Mouse (Mus musculus): Measurements from ENCODE around the gene Igfbp4.

The Igfbp4 gene

DNA sequence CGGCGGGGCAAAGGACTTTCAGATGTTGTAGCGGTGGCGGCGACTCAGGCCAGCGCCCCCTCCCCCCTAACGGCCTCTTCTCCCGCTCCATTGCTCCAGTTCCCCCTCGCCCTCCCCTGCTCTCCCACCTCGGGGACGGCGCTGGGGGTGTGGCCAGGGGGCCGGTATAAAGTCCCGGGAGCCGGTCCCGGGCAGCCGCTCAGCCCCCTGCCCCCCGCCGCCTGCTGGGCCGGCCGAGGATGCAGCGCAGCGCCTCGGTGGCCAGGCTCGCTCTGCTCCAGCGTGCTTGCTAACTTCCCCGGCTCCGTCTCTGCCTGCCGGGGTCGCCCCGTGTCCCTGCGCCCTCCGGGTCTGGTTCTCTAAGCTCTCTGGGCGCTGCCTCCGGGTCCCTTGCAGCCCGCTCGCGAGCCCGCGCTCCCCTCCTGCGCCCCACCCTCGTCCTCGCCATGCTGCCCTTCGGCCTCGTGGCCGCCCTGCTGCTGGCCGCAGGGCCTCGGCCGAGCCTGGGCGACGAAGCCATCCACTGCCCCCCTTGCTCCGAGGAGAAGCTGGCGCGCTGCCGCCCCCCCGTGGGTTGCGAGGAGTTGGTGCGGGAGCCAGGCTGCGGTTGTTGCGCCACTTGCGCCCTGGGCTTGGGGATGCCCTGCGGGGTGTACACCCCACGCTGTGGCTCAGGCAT lies at the start of gene Igfbp4:
Gene Igfbp4, plus strand, starts transcription at position 194 of the 679 bp plus-strand sequence.
- DNase-seq: peak; percentile 47 to 50

DNA sequence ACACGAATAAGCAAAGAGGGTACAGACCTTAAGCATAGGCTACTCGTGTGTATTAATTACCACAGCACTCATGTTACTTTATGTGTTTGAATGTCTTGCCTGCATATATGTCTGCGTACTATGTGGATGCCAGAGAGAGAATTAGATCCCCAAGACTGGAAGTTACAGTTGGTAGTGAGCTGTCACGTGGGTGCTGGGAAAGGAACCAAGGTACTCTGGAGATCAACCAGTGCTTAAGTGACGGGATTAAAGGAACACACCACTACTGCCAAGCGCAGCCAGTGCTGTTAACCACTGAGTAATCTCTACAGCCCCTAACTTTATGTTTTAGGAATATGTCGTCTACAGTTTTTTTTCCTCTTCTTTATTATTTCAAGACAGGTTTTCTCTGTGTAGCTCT lies 45.1 kb upstream of the Igfbp4 start:
- DNase-seq: no peak

DNA sequence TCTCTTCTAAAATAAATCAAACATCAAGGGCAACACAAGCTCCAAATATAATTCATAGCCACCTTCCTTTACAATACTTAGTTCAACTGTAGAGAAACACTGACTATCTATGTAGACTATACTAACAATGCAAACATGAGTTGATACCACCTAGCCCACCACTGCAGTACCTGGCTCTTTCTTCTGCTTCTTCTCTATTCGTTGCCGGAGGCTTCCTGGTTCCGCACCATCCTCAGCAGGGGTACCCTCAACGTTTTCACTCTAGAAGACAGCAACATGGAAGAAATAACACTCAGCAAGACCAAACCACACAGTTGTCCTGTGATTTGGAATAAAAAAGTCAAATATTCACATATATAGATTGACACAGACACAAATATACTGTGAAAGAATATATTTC lies 43.4 kb upstream of the Igfbp4 start:
- DNase-seq: no peak

DNA sequence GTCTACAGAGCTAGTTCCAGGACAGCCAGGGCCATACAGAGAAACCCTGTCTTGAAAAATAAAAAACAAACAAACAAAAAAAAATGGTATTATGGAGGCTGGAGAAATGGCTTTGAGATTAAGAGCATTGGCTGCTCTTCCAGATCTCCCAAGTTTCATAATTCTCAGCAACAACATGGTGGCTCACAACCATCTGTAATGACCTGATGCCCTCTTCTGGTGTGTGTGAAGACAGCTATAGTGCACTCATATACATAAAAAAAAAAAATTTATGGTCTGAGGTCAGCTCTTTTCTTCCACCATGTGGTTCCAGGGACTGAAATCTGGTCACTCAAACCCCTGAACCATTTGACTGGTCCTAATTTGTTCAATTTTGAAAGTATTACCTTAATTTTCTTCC lies 42.3 kb upstream of the Igfbp4 start:
- no peak for DNase-seq

DNA sequence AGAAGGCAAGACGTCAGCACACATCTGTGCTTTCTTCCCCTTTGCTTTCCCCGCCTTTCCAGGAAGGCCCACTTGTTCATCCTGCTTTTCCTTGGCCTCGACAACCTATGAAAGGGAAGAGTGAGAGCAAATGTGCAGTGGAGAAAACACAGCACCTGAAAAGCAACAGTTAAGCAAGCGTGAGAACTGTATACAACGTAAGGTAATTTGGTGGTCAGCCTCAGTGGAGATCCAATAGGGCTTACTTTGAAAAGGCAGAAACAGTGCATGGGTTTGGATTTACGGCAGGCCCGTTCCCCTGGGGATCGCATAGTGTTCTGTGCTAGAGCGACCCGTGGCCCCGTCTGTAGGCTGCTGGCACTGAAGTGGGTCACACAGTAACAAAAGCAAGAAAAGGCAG lies 41.8 kb upstream of the Igfbp4 start:
- no peak for DNase-seq

DNA sequence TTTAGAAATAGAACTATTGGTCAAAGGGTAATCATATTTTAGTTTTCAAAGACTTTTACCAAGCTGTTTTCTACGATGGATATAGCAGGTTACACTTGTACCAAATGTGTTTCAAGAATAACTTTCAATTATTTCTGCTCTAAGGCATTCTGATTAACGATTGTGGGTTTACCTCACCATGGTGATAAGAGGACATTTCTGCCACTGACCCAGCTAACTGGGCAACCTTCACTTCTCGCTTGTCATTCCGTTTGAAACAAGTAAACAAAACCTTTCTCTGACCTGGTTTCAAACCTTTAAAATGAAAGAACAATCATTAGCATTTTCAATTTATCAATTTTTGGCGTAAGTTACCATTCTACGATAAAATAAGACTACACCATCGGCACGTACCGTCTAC lies 34.3 kb upstream of the Igfbp4 start:
- DNase-seq: no peak

DNA sequence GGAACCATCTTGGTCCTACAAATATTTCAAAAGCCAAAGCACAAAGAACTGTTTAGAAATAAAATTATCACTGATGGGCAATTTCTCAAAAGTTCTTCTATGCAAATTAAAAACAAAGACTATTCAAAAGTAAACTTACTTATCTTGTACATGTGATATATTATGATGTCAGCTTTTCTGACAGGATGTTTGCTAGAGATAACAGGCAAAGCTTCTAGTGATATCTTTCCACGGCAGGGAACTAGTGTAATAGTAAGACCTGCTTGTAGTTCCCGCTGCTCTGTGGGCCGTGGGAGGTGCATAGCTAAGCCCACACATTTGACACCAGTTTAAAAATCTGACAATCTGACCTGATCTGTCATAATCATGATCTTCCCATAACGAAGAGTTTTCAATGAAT lies 30.9 kb upstream of the Igfbp4 start:
- no peak for DNase-seq

DNA sequence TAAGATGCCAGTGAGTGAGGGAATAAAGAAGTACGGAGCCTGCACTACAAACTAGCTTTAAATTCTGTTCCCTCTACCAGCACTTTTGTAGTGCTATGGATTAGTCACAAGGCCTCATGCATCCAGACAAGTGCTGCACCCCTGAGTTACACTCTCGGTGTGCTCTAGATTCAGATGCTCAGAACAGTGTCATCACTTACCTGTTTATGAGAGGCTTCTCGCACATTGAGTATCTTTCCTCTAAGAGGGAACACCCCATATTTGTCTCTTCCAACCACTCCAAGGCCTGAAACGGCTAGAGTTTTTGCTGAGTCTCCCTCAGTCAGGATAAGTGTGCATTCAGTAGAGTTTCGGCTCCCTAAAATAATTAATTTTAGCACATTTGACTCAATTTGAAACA lies 30.3 kb upstream of the Igfbp4 start:
- DNase-seq: no peak

DNA sequence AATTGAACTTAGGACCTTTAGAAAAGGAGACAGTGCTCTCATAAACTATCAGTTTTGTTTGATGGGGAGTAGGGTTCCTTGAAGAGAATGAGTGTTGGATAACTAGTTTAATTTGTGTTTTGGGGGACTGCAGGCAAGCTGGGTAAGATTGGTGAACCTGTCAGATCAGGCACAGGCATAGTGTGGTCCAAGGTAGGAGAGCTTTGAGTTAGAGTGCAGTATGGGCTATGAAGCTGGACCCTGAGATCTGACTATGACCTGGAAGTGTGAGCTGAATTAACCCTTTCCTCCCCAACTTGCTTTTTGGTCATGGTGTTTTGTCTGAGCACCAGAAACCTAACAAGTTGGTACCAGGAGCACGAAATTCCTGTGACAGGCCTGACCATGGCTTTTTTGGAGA lies 27.2 kb upstream of the Igfbp4 start:
- DNase-seq: no peak

DNA sequence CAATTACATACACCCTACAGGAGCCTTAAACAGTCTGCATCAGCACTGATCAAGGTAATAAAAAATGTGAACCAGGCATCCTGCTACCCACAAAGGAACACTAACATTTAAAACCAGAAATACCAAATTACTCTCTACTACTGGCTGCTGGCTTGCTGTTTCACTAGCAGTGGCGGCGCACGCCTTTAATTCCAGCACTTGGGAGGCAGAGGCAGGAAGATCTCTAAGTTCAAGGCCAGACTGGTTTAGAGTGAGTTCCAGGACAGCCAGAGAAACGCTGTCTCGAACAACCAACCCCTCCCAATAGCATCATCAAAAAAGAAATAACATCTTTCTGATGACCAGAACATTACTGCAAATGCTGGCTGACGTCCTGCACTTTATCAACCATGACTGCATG lies 21.2 kb upstream of the Igfbp4 start:
- DNase-seq: no peak

DNA sequence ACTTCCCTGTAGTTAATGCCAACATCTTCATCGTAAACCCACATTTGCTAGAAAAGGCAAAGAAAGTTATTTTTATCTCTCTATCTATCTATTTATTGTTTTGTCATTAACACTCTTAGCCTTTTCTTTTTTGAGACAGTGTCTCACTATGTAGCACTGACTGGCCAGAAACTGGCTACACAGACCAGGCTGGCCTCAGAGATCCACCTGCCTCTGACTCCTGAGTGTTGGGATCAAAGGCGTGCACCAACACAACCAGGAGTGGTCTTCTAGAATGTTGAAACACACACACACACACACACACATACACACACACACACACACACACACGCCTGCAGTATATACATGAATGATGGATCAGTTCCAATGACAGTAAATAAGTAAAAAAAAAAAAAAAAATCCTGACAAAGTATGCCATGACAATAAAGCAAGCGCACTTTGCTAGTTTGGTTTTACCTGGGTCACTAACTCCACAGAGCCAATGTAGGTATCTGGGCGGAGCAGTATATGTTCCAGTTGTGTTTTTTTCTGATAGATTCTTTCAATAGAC lies 18.6 kb upstream of the Igfbp4 start:
- no peak for DNase-seq

DNA sequence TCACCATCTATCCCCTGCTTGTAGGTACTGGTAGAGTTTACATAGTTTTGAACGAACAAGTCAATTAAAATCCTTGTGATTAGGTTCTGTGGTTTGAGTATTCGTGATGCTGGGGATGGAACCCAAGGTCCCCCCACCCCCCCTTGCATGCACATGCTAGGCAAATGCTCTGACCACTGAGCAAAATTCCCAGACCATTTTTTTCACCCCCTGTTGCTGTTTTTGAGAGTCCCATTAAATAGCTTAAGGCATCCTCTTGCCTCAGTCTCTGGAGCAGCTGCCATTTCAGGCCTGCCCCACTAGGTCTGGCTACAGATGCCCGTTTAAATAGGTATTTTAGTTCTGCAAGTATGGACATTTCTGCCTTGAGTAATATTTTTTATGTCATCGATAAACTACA lies 17.9 kb upstream of the Igfbp4 start:
- no peak for DNase-seq

DNA sequence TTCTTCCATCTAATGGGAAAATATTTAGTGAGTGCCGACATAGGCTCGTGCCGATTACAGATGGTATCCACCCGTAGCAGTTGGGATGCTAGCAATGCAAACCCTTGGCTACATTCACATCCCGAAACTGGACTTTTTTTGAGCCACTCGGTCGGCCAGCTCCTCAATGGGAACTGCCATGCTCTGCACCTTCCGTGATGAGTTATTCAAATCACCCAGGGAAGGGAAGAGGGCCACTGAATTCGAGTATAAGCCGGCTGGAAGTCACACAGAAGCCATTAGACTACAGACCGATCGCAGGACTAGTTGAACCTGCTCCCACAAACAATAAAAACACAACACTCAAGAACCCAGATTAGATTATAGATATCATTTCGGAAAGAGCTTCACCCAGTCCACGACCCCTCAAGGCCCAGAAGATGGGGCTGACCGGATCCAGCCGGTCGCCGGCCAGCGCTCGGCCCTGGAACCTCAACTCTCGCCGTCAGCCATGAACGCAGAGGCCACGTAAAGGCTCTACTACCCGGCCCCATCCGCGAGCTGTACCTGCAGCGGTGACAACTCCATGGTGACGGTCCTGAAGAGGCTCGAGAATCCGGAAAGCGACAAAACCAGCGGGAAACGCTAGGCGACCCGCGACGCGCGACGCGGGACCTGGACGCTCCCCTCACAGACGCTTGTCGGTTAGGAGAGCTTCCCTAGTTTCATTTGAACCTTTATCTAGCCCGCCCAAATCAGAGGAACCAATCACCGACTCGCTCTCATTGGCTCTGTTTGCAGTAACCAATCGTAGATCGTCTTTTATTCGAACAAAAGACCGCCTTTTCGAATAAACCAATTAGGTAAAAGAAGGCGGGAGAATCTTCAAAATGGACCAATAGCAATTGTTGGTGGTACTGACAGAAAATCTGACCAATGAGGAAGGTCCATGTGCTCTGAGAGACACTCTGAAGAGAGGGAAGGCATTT lies 17.3 kb upstream of the Igfbp4 start, which contains the start of gene Top2a:
Gene Top2a, minus strand, starts transcription at position 690 of the 968 bp plus-strand sequence.
- DNase-seq: peak; percentile 96 to 97

DNA sequence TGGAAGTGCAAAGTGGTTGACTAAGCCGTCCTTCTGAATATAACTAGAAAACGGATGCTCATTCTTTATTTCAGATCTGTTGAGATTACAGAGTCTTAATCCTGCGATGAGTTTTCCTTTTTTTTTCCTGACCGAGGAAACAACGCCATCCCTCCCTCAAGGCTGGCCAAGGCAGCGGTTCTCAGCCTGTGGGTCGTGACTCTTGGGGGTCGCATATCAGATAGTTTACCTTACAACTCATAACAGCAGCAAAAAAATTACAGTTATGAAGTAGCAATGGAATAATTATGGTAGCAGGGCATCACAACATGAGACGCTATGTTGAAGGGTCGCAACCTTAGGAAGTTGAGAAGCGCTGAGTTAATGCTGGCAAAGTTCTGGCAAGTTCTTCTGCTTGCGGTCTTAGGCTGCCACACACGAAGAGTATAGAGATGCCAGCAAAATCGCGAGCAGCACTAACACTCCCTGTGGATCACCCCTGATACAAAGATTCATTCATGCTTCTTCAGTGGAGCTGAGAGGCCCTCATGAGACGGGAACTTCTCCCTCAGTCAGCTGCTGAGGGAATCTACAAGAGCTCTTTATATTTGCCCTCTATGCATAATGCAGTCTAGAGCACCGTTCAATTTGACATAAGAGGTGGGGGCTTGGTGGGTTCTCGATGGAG lies 16.4 kb upstream of the Igfbp4 start:
- DNase-seq: no peak

DNA sequence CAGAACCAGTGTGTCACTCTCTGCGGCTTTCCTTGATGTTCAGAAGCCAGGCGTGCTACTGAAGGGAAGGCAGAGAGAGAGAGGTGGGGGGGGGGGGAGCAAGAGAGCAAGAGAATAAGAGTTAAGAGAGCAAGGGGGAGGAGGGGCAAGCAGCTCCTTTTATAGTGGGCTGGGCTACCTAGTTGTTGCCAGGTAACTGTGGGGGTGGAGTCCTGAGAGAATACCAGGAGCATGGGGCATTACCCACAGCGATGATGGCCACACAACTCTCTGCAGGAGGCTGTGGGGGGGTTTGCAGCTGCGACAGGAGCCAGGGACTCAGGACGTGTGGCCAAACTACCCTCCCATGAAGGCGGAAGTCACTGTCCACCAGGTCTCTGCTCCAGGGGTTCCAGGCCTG lies 15.2 kb upstream of the Igfbp4 start:
- no peak for DNase-seq

DNA sequence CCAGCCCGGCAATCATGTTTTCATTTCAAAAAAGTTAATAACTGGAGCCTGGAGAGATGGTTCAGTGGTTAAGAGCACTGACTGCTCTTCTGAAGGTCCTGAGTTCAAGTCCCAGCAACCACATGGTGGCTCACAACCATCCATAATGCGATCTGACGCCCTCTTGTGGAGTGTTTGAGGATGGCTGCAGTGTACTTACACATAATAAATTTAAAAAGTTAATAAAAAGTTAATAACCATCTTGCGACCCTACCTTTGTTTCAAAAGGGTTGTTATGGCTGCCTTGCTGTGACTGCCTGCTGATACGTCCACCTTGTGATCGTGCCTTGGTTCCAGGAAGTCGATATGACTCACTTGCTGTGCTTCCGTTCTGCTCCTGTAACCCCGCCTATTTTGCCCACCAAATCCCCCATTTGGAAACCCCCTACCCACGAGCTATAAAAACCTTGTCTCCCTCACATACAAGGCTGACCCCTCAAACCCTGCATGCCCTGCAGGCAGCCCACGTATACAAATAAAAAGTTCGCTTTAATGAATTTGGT lies 14.1 kb upstream of the Igfbp4 start:
- peak; percentile 22 to 28 for DNase-seq

DNA sequence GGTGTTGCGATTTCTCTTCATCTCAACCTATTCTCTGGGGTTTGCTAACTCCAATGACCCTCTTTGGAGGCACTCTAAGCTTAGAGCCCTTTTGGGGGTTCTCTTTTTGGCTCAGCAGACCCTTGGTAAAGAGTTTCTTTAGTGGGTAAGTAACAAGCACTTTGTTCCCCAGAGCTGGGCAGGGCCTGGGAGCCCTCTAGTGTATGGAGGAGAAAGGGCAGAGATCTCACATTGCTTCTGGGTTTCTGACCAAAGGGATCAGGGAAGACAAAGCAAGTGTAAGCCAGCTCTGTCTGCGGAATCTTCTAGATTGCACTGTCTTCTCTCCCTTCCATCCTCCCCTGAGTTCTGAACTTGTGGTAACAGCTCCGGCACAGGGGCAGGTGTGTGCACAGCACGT lies 5.7 kb upstream of the Igfbp4 start:
- no peak for DNase-seq

DNA sequence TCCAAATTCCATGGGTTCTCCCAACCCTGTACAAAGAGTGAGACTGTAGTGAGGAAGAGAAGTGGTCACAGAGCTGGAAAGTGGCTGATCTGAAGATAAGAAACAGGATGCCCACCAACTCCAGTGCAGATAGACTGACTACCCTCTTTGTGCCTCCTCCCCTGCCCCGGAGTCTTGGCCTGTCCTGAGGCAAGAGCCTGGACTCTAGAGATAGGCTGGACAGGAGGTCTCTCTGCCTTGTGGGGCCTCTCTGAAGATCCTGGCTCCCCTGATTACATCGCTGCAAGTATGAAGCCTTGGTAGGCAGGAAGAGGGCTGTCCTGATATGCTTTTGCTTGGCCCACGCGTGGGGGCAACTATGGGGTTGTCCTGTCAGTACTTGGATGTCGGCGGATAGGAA lies 4.8 kb upstream of the Igfbp4 start:
- no peak for DNase-seq

DNA sequence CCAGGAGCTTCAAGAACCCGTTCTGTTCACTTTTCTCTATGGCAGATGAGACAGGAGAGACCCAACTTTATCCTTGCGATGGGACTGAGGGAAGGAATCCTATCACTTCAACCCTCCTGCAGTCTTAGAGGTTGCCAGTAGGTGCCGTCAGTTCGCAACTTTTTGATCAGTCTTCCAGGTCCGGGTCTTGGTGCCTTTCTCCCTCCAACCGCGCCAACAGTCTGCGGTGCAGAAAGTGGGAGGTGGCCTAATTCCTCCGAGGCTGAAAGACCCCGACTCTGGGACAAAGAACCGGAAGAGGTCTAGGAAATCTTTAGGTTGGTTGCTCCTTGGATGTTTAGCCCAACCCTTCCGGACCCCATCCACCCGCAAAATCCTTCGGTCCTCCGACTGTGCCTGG lies 1.3 kb upstream of the Igfbp4 start:
- peak; percentile 72 to 75 for DNase-seq

DNA sequence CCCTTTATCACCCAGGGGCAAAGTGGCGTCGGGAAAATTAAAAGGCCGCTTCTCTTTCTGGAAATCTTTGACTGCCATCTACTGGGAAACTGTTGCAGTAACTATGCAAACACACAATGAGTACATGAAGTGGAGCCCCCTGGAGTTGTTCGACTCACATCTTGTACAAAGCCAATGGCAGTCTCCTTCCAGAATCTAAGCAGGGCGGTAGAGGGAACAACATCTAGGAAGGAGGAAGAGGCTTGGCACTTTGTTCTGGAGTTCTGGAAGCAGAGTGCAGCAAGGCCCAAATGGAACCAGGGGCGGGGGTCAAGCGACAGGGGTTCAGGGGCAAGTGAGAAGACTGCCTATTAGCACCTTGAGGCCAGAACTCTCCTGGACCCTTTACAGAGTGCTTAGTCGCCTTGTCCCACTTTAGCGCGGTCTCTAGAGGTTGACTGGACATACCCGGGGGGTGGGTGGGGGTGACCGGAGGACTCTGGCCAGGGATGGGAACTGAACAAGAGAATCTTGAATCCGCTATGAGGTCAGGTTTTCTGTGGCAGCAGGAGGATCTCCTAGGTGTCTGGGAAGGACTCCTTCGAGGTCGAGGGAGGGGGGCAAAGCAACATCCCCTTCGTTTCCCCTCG lies 584 bp upstream of the Igfbp4 start:
- DNase-seq: peak; percentile 30 to 38

DNA sequence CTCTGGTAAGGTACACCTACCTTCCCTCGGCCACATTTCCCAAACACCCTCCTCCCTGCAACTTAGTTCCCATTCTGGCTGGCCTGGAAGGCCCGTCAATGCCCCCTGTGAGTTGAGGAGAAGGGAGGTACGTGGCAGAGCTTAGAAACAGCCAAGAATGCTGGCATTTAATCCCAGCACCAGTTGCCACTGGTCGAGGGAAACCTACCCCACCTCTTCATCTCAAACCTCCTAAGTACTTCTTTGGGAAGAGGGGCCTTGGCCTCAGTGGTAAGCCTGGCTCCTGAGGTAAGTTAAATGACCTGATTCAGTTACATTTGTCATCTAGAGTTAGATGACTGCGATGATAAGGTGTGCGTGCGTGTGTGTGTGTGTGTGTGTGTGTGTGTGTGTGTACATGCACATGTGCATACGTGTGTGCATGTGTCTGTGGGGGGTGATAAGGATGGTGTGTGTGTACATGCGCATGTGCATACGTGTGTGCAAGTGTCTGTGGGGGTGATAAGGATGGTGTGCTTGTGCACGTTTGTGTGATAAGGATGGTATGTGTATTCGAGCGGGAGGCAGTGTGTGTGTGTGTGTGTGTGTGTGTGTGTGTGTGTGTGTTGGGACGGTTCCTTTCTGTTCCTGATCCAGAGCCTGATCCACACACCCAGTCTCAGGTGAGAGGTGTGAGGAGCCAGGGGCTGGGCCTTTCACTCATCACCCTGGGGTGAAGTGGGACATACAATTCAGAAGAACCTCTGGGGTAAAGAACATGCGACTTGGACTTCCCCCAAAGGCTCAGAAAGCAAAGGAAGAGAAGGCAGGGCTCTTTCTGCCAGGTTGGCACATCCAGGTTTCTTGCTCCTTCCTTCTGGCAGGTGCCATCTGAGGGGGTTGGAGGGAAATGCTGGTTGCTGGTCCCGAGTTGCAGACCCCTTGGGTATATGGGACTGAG lies 1.1 kb downstream of the Igfbp4 start:
- no peak for DNase-seq
